Mouse (Mus musculus) small intestine, adult 2 months (tissue): ENCODE measurements around the gene Lman1l.

ENCODE experiments used
- CTCF ChIP-seq: fragments of 200-500 bp; IDR thresholded peaks from 2 replicates; pipeline ENCODE4 v1.5.1; 2012; ENCODE audit warnings: low read depth, mild to moderate bottlenecking, control low read depth, inconsistent platforms, low read length, moderate library complexity, mixed read lengths; ENCODE audit not compliant: insufficient replicate concordance, insufficient read length; ENCODE audit errors: extremely low read depth
- POLR2A ChIP-seq: fragments of 200-500 bp; IDR thresholded peaks from 2 replicates; pipeline ENCODE4 v1.6.1; 2012; ENCODE audit warnings: low read depth, mild to moderate bottlenecking, control low read depth, inconsistent platforms, low read length, moderate library complexity

GRCm38 (mm10) chr9:57637272-57637671, 16.7 kb upstream of the Lman1l start:
- TF ChIP-seq CTCF, result no peak
- no peak for TF ChIP-seq POLR2A
